Mouse (Mus musculus) limb, embryonic 15.5 days (tissue): ENCODE results near the gene Gm6793. TPM values are rescaled to one million over a fixed set of nuclear protein-coding genes. Genes with fewer than 3 reads are reported as not detected.
A peak's percentile ranks its signal among the peaks of the same experiment; 100 is the strongest.

Source experiments
- ATAC-seq: fragments of 200-750 bp; cut with Nextera tagmentation; 2 replicates; pipeline ENCODE4 v1.8.0; 2017; ENCODE audit warnings: low read depth, moderate TSS enrichment; ENCODE audit not compliant: insufficient number of reproducible peaks, low FRiP score, low TSS enrichment
- H3K27ac ChIP-seq: fragments of 300-500 bp; sonication (generic); 2 replicates; pipeline ENCODE4 v1.5.1; 2015; ENCODE audit warnings: moderate library complexity, mild to moderate bottlenecking, inconsistent platforms
- H3K27me3 ChIP-seq: fragments of 300-500 bp; sonication (generic); 2 replicates; pipeline ENCODE4 v1.6.1; 2015; ENCODE audit warnings: inconsistent platforms
- H3K36me3 ChIP-seq: fragments of 300-500 bp; sonication (generic); 2 replicates; pipeline ENCODE4 v1.6.1; 2015; ENCODE audit warnings: inconsistent platforms
- H3K4me1 ChIP-seq: fragments of 300-500 bp; sonication (generic); 2 replicates; pipeline ENCODE4 v1.6.1; 2015; ENCODE audit warnings: inconsistent platforms
- H3K4me2 ChIP-seq: fragments of 300-500 bp; sonication (generic); 2 replicates; pipeline ENCODE4 v1.6.1; 2015; ENCODE audit warnings: mild to moderate bottlenecking, inconsistent platforms
- H3K4me3 ChIP-seq: fragments of 300-500 bp; sonication (generic); 2 replicates; pipeline ENCODE4 v1.5.1; 2015; ENCODE audit warnings: mild to moderate bottlenecking, inconsistent platforms
- H3K9ac ChIP-seq: fragments of 300-500 bp; sonication (generic); 2 replicates; pipeline ENCODE4 v1.6.1; 2015; ENCODE audit warnings: inconsistent platforms
- H3K9me3 ChIP-seq: fragments of 300-500 bp; sonication (generic); 2 replicates; pipeline ENCODE4 v1.6.1; 2016; ENCODE audit warnings: inconsistent platforms
- WGBS: fragments of 180-500 bp; shearing (Covaris S2); methylation state at CpG from one replicate; pipeline ENCODE4 v1.1.7; 2015; 5-methylcytosine and 5-hydroxymethylcytosine counted together
- polyA plus RNA-seq: library from polyadenylated mRNA; unstranded; fragments of >200 nt; fragmentation: Nextera tagmentation; extraction: Ambion mirVana; gene quantifications from 2 replicates; pipeline ENCODE4 v1.2.1, GENCODE M21; 2015

Gm6793 gene
- 0.43 and 0.47 TPM in 2 replicates for polyA plus RNA-seq

- WGBS, result 94% methylated on average over 11 of the region's 11 CpGs
- Histone ChIP-seq H3K4me2 (no peak within 1 kb of the TSS), H3K9me3 (no peaks in the 10 kb centered on the region), H3K27me3 (no peaks in the 10 kb centered on the region), H3K4me1 (peaks cover 17% of the 10 kb centered on the region), H3K36me3 (peaks cover 28% of the 10 kb centered on the region), H3K9ac (no peak within 1 kb of the TSS), H3K4me3 (no peak within 1 kb of the TSS), H3K27ac (no peak within 1 kb of the TSS)
- ATAC-seq, result no peak
These were observed at the start of gene Gm6793 for GRCm38 (mm10) chr8:112014936-112015335. Gm6793 (minus strand) TSS chr8:112015036.

GRCm38 (mm10) chr8:112061372-112061771 lies 46.5 kb upstream of the Gm6793 start:
- Histone ChIP-seq H3K9ac (no peak overlapping the region), H3K4me3 (no peak overlapping the region), H3K27me3 (no peaks in the 10 kb centered on the region), H3K27ac (no peak overlapping the region), H3K9me3 (no peaks in the 10 kb centered on the region), H3K4me1 (no peaks in the 10 kb centered on the region), H3K4me2 (no peak overlapping the region), H3K36me3 (no peaks in the 10 kb centered on the region)
- ATAC-seq, result no peak
- WGBS, result 39% methylated on average over 4 of the region's 4 CpGs

GRCm38 (mm10) chr8:112054456-112054855 lies 39.6 kb upstream of the Gm6793 start:
- Histone ChIP-seq H3K4me3 (no peak overlapping the region), H3K4me1 (no peaks in the 10 kb centered on the region), H3K9me3 (no peaks in the 10 kb centered on the region), H3K27me3 (no peaks in the 10 kb centered on the region), H3K27ac (no peak overlapping the region), H3K4me2 (no peak overlapping the region), H3K9ac (no peak overlapping the region), H3K36me3 (no peaks in the 10 kb centered on the region)
- no peak for ATAC-seq

GRCm38 (mm10) chr8:112051537-112051936 lies 36.7 kb upstream of the Gm6793 start:
- no peak for ATAC-seq
- no peak overlapping the region for H3K4me2 ChIP-seq
- WGBS, result 81% methylated on average over 9 of the region's 9 CpGs
- no peak overlapping the region for H3K4me3 ChIP-seq
- no peaks in the 10 kb centered on the region for H3K27me3 ChIP-seq
- H3K9me3 ChIP-seq, result no peaks in the 10 kb centered on the region
- no peak overlapping the region for H3K9ac ChIP-seq
- no peaks in the 10 kb centered on the region for H3K36me3 ChIP-seq
- H3K4me1 ChIP-seq, result no peaks in the 10 kb centered on the region
- H3K27ac ChIP-seq, result no peak overlapping the region

DNA sequence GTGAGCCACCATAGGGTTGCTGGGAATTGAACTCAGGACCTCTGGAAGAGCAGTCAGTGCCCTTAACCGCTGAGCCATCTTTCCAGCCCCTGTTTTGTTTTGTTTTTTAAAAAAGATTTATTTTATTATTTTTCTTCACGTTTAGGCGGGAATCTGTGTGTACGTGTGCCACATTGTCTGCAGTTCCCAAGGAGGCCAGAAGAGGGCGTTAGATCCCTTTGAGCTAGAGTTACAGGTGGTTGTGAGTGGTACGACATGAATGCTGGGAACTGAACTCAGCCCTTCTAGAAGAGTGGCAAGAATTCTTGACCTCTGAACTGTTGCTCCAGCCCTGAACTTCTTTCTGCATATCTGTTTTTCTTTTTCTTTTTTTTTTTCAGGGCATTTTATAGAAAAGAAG lies 35.1 kb upstream of the Gm6793 start:
- 79% methylated on average over 6 of the region's 6 CpGs for WGBS
- no peak for ATAC-seq

GRCm38 (mm10) chr8:112048293-112048692 lies 33.5 kb upstream of the Gm6793 start:
- H3K27ac ChIP-seq, result no peak overlapping the region
- no peaks in the 10 kb centered on the region for H3K36me3 ChIP-seq
- no peak for ATAC-seq
- no peak overlapping the region for H3K4me2 ChIP-seq
- no peak overlapping the region for H3K9ac ChIP-seq
- H3K9me3 ChIP-seq, result no peaks in the 10 kb centered on the region
- H3K27me3 ChIP-seq, result no peaks in the 10 kb centered on the region
- H3K4me3 ChIP-seq, result no peak overlapping the region
- H3K4me1 ChIP-seq, result no peaks in the 10 kb centered on the region
- 80% methylated on average over 6 of the region's 6 CpGs for WGBS

More for the DNA sequence above, 35.1 kb upstream of the Gm6793 start:
- H3K4me1 ChIP-seq, result no peaks in the 10 kb centered on the region
- H3K36me3 ChIP-seq, result no peaks in the 10 kb centered on the region
- H3K4me3 ChIP-seq, result no peak overlapping the region
- H3K9me3 ChIP-seq, result no peaks in the 10 kb centered on the region
- H3K27ac ChIP-seq, result no peak overlapping the region
- no peaks in the 10 kb centered on the region for H3K27me3 ChIP-seq
- no peak overlapping the region for H3K9ac ChIP-seq
- H3K4me2 ChIP-seq, result no peak overlapping the region

GRCm38 (mm10) chr8:112045896-112046295 lies 31.1 kb upstream of the Gm6793 start:
- Histone ChIP-seq H3K9ac (no peak overlapping the region), H3K36me3 (no peaks in the 10 kb centered on the region), H3K27me3 (no peaks in the 10 kb centered on the region), H3K4me1 (no peaks in the 10 kb centered on the region), H3K27ac (no peak overlapping the region), H3K4me2 (no peak overlapping the region), H3K4me3 (no peak overlapping the region), H3K9me3 (no peaks in the 10 kb centered on the region)
- 1% methylated on average over 7 of the region's 7 CpGs for WGBS
- ATAC-seq, result 0 out of 2 replicates have a peak, but pooled peaks have one; percentile 30

DNA sequence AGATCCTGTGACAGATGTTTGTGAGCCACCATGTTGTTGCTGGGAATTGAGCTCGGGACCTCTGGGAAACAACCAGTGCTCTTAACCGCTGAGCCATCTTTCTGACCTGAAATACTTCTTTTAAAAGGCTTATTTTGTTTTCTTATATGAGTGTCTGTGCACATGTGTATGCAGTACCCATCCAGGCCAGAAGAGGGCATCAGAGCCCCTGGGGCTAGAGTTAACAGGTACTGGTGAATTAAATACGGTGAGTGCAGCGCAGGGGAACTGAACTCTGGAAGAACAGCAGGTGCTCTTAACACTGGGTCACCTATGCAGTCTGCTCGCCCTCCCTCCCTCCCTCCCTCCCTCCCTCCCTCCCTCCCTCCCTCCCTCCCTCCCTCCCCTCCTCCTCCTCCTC lies 30.3 kb upstream of the Gm6793 start:
- Histone ChIP-seq H3K4me3 (no peak overlapping the region), H3K36me3 (no peaks in the 10 kb centered on the region), H3K27ac (no peak overlapping the region), H3K4me1 (no peaks in the 10 kb centered on the region), H3K4me2 (no peak overlapping the region), H3K27me3 (no peaks in the 10 kb centered on the region), H3K9me3 (no peaks in the 10 kb centered on the region), H3K9ac (no peak overlapping the region)
- WGBS, result 90% methylated on average over 5 of the region's 5 CpGs
- no peak for ATAC-seq

DNA sequence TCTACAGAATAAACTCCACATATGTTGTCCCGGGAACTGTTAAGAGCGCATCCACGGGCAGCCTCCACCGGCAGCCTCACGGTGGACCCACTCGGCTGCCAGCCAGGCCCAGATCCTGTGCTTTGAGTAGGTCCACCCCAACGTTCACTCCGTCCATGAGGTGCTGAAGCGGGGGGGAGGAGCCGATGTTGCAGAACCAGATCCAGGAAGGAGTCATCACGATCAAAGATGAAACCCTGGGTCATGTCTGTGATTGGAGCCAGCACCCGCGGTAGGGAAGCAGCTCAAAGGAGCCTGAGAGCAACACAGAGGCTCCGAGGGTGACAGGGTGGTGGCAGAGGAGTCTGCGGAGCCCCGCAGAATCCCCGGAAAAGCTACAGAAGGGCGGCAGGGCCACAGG lies 22.7 kb upstream of the Gm6793 start:
- WGBS, result 78% methylated on average over 18 of the region's 18 CpGs
- Histone ChIP-seq H3K9ac (no peak overlapping the region), H3K4me2 (no peak overlapping the region), H3K27ac (no peak overlapping the region), H3K27me3 (no peaks in the 10 kb centered on the region), H3K4me3 (no peak overlapping the region), H3K36me3 (no peaks in the 10 kb centered on the region), H3K4me1 (no peaks in the 10 kb centered on the region), H3K9me3 (no peaks in the 10 kb centered on the region)
- no peak for ATAC-seq

GRCm38 (mm10) chr8:112034603-112035002 lies 19.8 kb upstream of the Gm6793 start:
- Histone ChIP-seq H3K27ac (no peak overlapping the region), H3K4me3 (no peak overlapping the region), H3K36me3 (no peaks in the 10 kb centered on the region), H3K9me3 (no peaks in the 10 kb centered on the region), H3K4me2 (no peak overlapping the region), H3K4me1 (no peaks in the 10 kb centered on the region), H3K9ac (no peak overlapping the region), H3K27me3 (no peaks in the 10 kb centered on the region)
- 6% methylated on average over 8 of the region's 8 CpGs for WGBS
- ATAC-seq, result no peak

GRCm38 (mm10) chr8:112033071-112033470 lies 18.2 kb upstream of the Gm6793 start:
- no peaks in the 10 kb centered on the region for H3K9me3 ChIP-seq
- H3K9ac ChIP-seq, result no peak overlapping the region
- H3K4me2 ChIP-seq, result no peak overlapping the region
- no peak for ATAC-seq
- no peaks in the 10 kb centered on the region for H3K27me3 ChIP-seq
- no peaks in the 10 kb centered on the region for H3K4me1 ChIP-seq
- no peak overlapping the region for H3K4me3 ChIP-seq
- 55% methylated on average over 7 of the region's 7 CpGs for WGBS
- H3K36me3 ChIP-seq, result no peaks in the 10 kb centered on the region
- H3K27ac ChIP-seq, result no peak overlapping the region

DNA sequence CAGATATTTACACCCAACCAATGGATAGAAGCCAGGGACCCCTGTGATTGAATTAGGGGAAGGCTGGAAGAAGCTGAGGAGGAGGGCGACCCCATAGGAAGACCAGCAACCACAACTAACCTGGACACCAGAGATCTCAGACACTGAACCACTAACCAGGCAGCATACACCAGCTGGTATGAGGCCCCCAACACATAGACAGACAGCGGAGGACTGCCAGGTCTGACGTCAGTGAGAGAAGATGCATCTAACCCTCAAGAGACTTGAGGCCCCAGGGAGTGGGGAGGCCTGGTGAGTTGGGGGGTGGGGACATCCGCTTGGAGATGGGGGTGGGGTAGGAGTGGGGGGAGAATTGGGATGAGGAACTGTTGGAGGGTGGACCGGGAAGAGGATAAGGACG lies 15.8 kb upstream of the Gm6793 start:
- Histone ChIP-seq H3K36me3 (no peaks in the 10 kb centered on the region), H3K9me3 (no peaks in the 10 kb centered on the region), H3K27ac (no peak overlapping the region), H3K27me3 (no peaks in the 10 kb centered on the region), H3K4me3 (no peak overlapping the region), H3K4me1 (no peaks in the 10 kb centered on the region), H3K9ac (no peak overlapping the region), H3K4me2 (no peak overlapping the region)
- no peak for ATAC-seq
- 71% methylated on average over 6 of the region's 6 CpGs for WGBS

- no peaks in the 10 kb centered on the region for H3K9me3 ChIP-seq
- no peaks in the 10 kb centered on the region for H3K4me1 ChIP-seq
- no peak overlapping the region for H3K4me2 ChIP-seq
- H3K4me3 ChIP-seq, result no peak overlapping the region
- H3K36me3 ChIP-seq, result no peaks in the 10 kb centered on the region
- no peak overlapping the region for H3K27ac ChIP-seq
- no peaks in the 10 kb centered on the region for H3K27me3 ChIP-seq
- 80% methylated on average over 7 of the region's 7 CpGs for WGBS
- no peak for ATAC-seq
- no peak overlapping the region for H3K9ac ChIP-seq
These were observed 14.6 kb upstream of the Gm6793 start for GRCm38 (mm10) chr8:112029455-112029854.
